Mouse (Mus musculus): ENCODE measurements at regions not wholly inside any gene's neighbourhood (a gene's known extent, or its start where the extent isn't known, plus 50 kb on each side); places are given as distances from the start of the nearest gene placed in this dataset.

- TF ChIP-seq CTCF (IDR thresholded peaks at IDR 0.05; ENCODE audit: extremely low read depth, insufficient read depth, insufficient read length, insufficient replicate concordance) (no peak), POLR2A (IDR thresholded peaks at IDR 0.05; ENCODE audit: low read depth, low read length) (no peak)
These were observed 280.2 kb upstream of the Camk1g start for GRCm38 (mm10) chr1:193650275-193650674.
